Mouse (Mus musculus): ENCODE results near the gene Olfr1016.

GRCm38 (mm10) chr2:85772413-85772812, 29.9 kb downstream of the Olfr1016 start, which contains the start of gene Olfr1014:
- TF ChIP-seq CTCF (IDR thresholded peaks at IDR 0.05; ENCODE audit: borderline replicate concordance, extremely low read depth, insufficient read depth, insufficient read length) (no peak), POLR2A (IDR thresholded peaks at IDR 0.05; ENCODE audit: borderline replicate concordance, extremely low read depth, insufficient read depth, insufficient read length, poor library complexity, severe bottlenecking) (no peak)

Data from brain, embryonic 14.5 days (tissue).